Mouse (Mus musculus) thymus, adult 2 months (tissue): ENCODE results near the gene Rgs3.

ENCODE experiments used
- CTCF ChIP-seq: fragments of 200-500 bp; IDR thresholded peaks from 2 replicates; pipeline ENCODE4 v1.5.1; 2012; ENCODE audit warnings: mild to moderate bottlenecking, control low read depth, low read length, moderate library complexity, borderline replicate concordance; ENCODE audit not compliant: control insufficient read depth, poor library complexity, insufficient read depth; ENCODE audit errors: extremely low read depth
- POLR2A ChIP-seq: fragments of 200-500 bp; IDR thresholded peaks from 2 replicates; pipeline ENCODE4 v1.6.1; 2012; ENCODE audit warnings: mild to moderate bottlenecking, low read length, control low read depth, moderate library complexity; ENCODE audit not compliant: control insufficient read depth, poor library complexity, insufficient read depth; ENCODE audit errors: extremely low read depth

DNA sequence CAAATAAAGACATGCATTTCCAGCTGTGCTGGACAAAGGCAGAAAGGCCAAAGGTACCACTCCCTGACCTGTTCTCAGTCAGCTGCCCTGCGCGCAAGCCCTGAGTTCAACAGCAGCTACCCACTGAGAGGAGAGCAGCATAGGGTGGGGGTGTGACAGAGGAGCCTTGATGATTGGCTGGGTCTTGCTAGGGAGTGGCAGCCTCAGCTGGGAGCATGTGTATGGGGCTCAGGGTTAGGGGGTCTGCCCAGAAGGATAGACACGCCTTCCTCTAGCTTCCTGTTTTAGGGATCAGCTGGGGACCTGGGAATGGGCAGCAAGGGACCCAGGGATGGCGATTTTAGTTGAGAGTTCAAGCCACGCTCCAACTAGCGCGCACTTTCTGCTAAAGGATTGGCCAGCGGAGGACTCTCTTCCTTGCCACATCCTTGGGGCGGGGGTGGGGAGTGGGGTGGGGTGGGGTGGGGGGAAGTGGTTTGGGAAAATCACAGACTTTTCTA, 113.9 kb downstream of the Rgs3 start:
- TF ChIP-seq CTCF = no peak
- TF ChIP-seq POLR2A = no peak
